Comparison of ENCODE assay signal across 19 mouse cellular contexts in genomic region chr6:23678172-23678571, GRCm38 (mm10). TPM values are rescaled to one million over a fixed set of nuclear protein-coding genes. Genes with fewer than 3 reads are reported as not detected.
"Had no signal": no experiment of that assay in that cellular context is flagged by ENCODE, and none has a peak within 500 bp of the region (broad histone marks: within the 10 kb centered on the region; RNA-seq: fewer than 3 reads in every experiment).

No protein-coding gene starts in this region.

- DNase-seq: embryo, embryonic 11 days; forebrain, postnatal 0 days; gastrocnemius, adult 2 months; gastrocnemius, postnatal 10 days; gastrocnemius, postnatal 14 days; gastrocnemius, postnatal 25 days; heart, adult 11 months; heart, adult 18-20 months; heart, adult 2 months had no signal

- ATAC-seq: forebrain, embryonic 13.5 days; forebrain, embryonic 14.5 days; forebrain, embryonic 15.5 days; forebrain, embryonic 16.5 days; forebrain, postnatal 0 days had no signal

RNA-seq across cellular contexts. Expression of gene Rnf148, which starts 23.2 kb away (rescaled TPM):
- total RNA-seq: common myeloid progenitor, adult 5-6 weeks; forebrain, postnatal 0 days; gastrocnemius, adult 18-20 months; gastrocnemius, adult 2 months; gastrocnemius, adult 8-10 months; gastrocnemius, postnatal 10 days; gastrocnemius, postnatal 14 days; gastrocnemius, postnatal 25 days; gastrocnemius, postnatal 4 days; granulocyte monocyte progenitor cell, adult 5-6 weeks; heart, adult 18-20 months; heart, adult 2 months had no signal

RNA-seq across cellular contexts. Expression of gene Rnf133, which starts 28.1 kb away (rescaled TPM):
- total RNA-seq: common myeloid progenitor, adult 5-6 weeks; forebrain, postnatal 0 days; gastrocnemius, adult 18-20 months; gastrocnemius, adult 2 months; gastrocnemius, adult 8-10 months; gastrocnemius, postnatal 14 days; gastrocnemius, postnatal 25 days; granulocyte monocyte progenitor cell, adult 5-6 weeks; heart, adult 18-20 months; heart, adult 2 months; heart, adult 8-10 months had no signal
